Mouse (Mus musculus): ENCODE measurements around the gene Prdm11.

Gene Prdm11

DNA sequence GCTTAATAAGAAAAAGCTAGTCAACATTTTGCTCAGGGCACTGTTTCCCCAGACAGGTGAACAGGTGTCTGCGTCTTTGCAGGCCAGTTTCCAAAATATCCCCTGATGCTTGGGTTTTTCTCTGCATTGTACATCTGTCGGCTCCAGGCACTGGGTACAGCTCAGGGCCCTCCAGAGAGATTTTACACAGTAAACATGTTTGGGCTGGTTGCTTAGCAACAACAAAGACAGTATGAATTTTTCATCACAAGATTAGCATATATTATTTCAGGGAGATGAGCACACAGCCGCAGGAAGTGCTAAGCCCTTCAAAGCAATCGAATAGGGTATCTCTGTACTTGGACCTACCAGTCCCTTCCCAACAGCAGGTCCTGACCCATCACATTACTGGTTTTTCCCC, 125.3 kb downstream of the Prdm11 start:
- DNase-seq = no peak

DNA sequence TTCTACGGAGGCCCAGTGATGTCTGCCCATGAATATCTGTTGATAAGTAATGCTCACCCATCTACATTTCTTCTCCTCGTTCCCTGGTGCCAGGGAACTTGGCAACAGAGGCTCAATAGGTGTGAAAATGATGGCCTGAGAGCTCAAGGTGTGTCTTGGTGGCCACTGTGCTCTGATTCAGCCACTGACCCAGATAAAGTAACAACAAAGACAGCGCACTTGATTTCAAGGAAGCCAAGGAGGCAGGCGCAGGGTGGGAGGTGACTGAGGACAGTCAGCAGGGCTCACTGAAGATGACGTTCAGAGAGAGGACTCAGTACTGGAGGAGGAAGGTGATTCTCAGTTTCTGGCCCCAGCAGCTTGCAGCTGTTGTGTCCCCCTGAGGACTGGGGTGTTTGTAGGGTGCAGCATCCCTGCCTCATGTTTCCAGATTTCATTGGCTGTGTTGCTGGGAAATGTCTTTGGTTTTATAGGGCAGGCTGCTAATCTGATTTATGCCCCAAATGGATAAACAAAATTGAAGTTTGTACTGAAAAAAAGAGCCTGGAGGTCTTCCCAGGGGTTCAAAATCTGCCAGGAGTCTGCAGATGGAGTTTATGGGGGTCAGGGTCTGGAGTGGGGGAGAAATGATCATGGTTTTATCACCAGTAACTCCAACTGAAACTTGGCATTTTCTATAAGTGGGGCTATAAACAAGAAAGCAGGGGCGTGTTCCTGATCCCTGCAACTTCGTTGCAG, 128.4 kb downstream of the Prdm11 start:
- DNase-seq = no peak

- no peak for DNase-seq
Measured at GRCm38 (mm10) chr2:92915659-92916631, 130.0 kb downstream of the Prdm11 start.
